Mouse (Mus musculus): ENCODE results near the gene Ppp1r3g. TPM values are rescaled to one million over a fixed set of nuclear protein-coding genes. Genes with fewer than 3 reads are reported as not detected.
"Not testable (repeated sequence)": the region's sequence is repeated elsewhere in the genome, so short reads cannot be mapped to it uniquely, and the experiment has no call there.

The Ppp1r3g gene
- polyA plus RNA-seq, 1 experiment from 2014 or later, result 0.87 TPM

GRCm38 (mm10) chr13:35980471-35980870, 21.8 kb downstream of the Ppp1r3g start:
- Histone ChIP-seq H3K27ac (ENCODE audit: low read length) (no peak overlapping the region), H3K4me2 (replicated peaks; ENCODE audit: low read depth, low read length) (no peak overlapping the region), H3K4me3 (ENCODE audit: low read depth, low read length) (no peak overlapping the region), H3K9me3 (ENCODE audit: control insufficient read depth, low read depth, low read length) (no peaks in the 10 kb centered on the region), H3K36me3 (ENCODE audit: control insufficient read depth, insufficient read depth, low read length) (no peaks in the 10 kb centered on the region), H3K27me3 (ENCODE audit: control insufficient read depth, insufficient read depth, low read length) (no peaks in the 10 kb centered on the region), H3K9ac (replicated peaks; ENCODE audit: low read depth, low read length) (no peak overlapping the region), H3K4me1 (ENCODE audit: control insufficient read depth, insufficient read depth, low read length) (no peaks in the 10 kb centered on the region)
- no peak for ATAC-seq (ENCODE audit: insufficient number of reproducible peaks, insufficient read depth, low FRiP score, low read depth)
- 84% methylated on average over 4 of the region's 4 CpGs for WGBS

GRCm38 (mm10) chr13:35982985-35983384, 24.3 kb downstream of the Ppp1r3g start:
- WGBS, result 83% methylated on average over 6 of the region's 6 CpGs
- no peak for ATAC-seq (ENCODE audit: insufficient number of reproducible peaks, insufficient read depth, low FRiP score, low read depth)

GRCm38 (mm10) chr13:35989329-35989728, 30.7 kb downstream of the Ppp1r3g start:
- ATAC-seq (ENCODE audit: insufficient number of reproducible peaks, insufficient read depth, low FRiP score, low read depth), result no peak
- no peak overlapping the region for H3K27ac ChIP-seq (ENCODE audit: low read length)
- no peak overlapping the region for H3K4me2 ChIP-seq (replicated peaks; ENCODE audit: low read depth, low read length)
- no peaks in the 10 kb centered on the region for H3K36me3 ChIP-seq (ENCODE audit: control insufficient read depth, insufficient read depth, low read length)
- H3K9me3 ChIP-seq (ENCODE audit: control insufficient read depth, low read depth, low read length), result no peaks in the 10 kb centered on the region
- no peak overlapping the region for H3K9ac ChIP-seq (replicated peaks; ENCODE audit: low read depth, low read length)
- H3K4me3 ChIP-seq (ENCODE audit: low read depth, low read length), result no peak overlapping the region
- 67% methylated on average over 3 of the region's 3 CpGs for WGBS
- peaks cover 3% of the 10 kb centered on the region; the same call in 1 of the 2 replicates for H3K4me1 ChIP-seq (ENCODE audit: control insufficient read depth, insufficient read depth, low read length)
- no peaks in the 10 kb centered on the region for H3K27me3 ChIP-seq (ENCODE audit: control insufficient read depth, insufficient read depth, low read length)

More at GRCm38 (mm10) chr13:35982985-35983384, 24.3 kb downstream of the Ppp1r3g start:
- Histone ChIP-seq H3K4me1 (ENCODE audit: control insufficient read depth, insufficient read depth, low read length) (no peaks in the 10 kb centered on the region), H3K4me2 (replicated peaks; ENCODE audit: low read depth, low read length) (no peak overlapping the region), H3K4me3 (ENCODE audit: low read depth, low read length) (no peak overlapping the region), H3K36me3 (ENCODE audit: control insufficient read depth, insufficient read depth, low read length) (no peaks in the 10 kb centered on the region), H3K9me3 (ENCODE audit: control insufficient read depth, low read depth, low read length) (no peaks in the 10 kb centered on the region), H3K27me3 (ENCODE audit: control insufficient read depth, insufficient read depth, low read length) (no peaks in the 10 kb centered on the region), H3K9ac (replicated peaks; ENCODE audit: low read depth, low read length) (no peak overlapping the region), H3K27ac (ENCODE audit: low read length) (no peak overlapping the region)

GRCm38 (mm10) chr13:35991185-35991584, 32.5 kb downstream of the Ppp1r3g start:
- not testable (repeated sequence) for H3K4me2 ChIP-seq (replicated peaks; ENCODE audit: low read depth, low read length); ATAC-seq (ENCODE audit: insufficient number of reproducible peaks, insufficient read depth, low FRiP score, low read depth); H3K36me3 ChIP-seq (ENCODE audit: control insufficient read depth, insufficient read depth, low read length); H3K4me3 ChIP-seq (ENCODE audit: low read depth, low read length); H3K9me3 ChIP-seq (ENCODE audit: control insufficient read depth, low read depth, low read length); H3K27ac ChIP-seq (ENCODE audit: low read length); H3K9ac ChIP-seq (replicated peaks; ENCODE audit: low read depth, low read length); H3K4me1 ChIP-seq (ENCODE audit: control insufficient read depth, insufficient read depth, low read length); H3K27me3 ChIP-seq (ENCODE audit: control insufficient read depth, insufficient read depth, low read length)
- 97% methylated on average over 19 of the region's 21 CpGs for WGBS

GRCm38 (mm10) chr13:35994067-35994466, 35.4 kb downstream of the Ppp1r3g start:
- no peak for ATAC-seq (ENCODE audit: insufficient number of reproducible peaks, insufficient read depth, low FRiP score, low read depth)
- Histone ChIP-seq H3K9me3 (ENCODE audit: control insufficient read depth, low read depth, low read length) (no peaks in the 10 kb centered on the region), H3K4me2 (replicated peaks; ENCODE audit: low read depth, low read length) (no peak overlapping the region)

GRCm38 (mm10) chr13:35995231-35995630, 36.6 kb downstream of the Ppp1r3g start:
- H3K4me3 ChIP-seq (ENCODE audit: low read depth, low read length), result no peak overlapping the region
- 91% methylated on average over 3 of the region's 3 CpGs for WGBS
- ATAC-seq (ENCODE audit: insufficient number of reproducible peaks, insufficient read depth, low FRiP score, low read depth), result no peak
- H3K27ac ChIP-seq (ENCODE audit: low read length), result no peak overlapping the region
- peaks cover 3% of the 10 kb centered on the region; the same call in 1 of the 2 replicates for H3K4me1 ChIP-seq (ENCODE audit: control insufficient read depth, insufficient read depth, low read length)
- no peak overlapping the region for H3K4me2 ChIP-seq (replicated peaks; ENCODE audit: low read depth, low read length)
- H3K9me3 ChIP-seq (ENCODE audit: control insufficient read depth, low read depth, low read length), result no peaks in the 10 kb centered on the region
- no peaks in the 10 kb centered on the region for H3K27me3 ChIP-seq (ENCODE audit: control insufficient read depth, insufficient read depth, low read length)
- no peaks in the 10 kb centered on the region for H3K36me3 ChIP-seq (ENCODE audit: control insufficient read depth, insufficient read depth, low read length)
- no peak overlapping the region for H3K9ac ChIP-seq (replicated peaks; ENCODE audit: low read depth, low read length)

More at GRCm38 (mm10) chr13:35994067-35994466, 35.4 kb downstream of the Ppp1r3g start:
- Histone ChIP-seq H3K27ac (ENCODE audit: low read length) (no peak overlapping the region), H3K36me3 (ENCODE audit: control insufficient read depth, insufficient read depth, low read length) (no peaks in the 10 kb centered on the region), H3K27me3 (ENCODE audit: control insufficient read depth, insufficient read depth, low read length) (no peaks in the 10 kb centered on the region), H3K4me3 (ENCODE audit: low read depth, low read length) (no peak overlapping the region), H3K9ac (replicated peaks; ENCODE audit: low read depth, low read length) (no peak overlapping the region), H3K4me1 (ENCODE audit: control insufficient read depth, insufficient read depth, low read length) (peaks cover 3% of the 10 kb centered on the region; the same call in 1 of the 2 replicates)
- 61% methylated on average over 8 of the region's 8 CpGs for WGBS

- no peak for ATAC-seq (ENCODE audit: insufficient number of reproducible peaks, insufficient read depth, low FRiP score, low read depth)
- peaks cover 3% of the 10 kb centered on the region; the same call in 1 of the 2 replicates for H3K4me1 ChIP-seq (ENCODE audit: control insufficient read depth, insufficient read depth, low read length)
- H3K27ac ChIP-seq (ENCODE audit: low read length), result no peak overlapping the region
- no peak overlapping the region for H3K9ac ChIP-seq (replicated peaks; ENCODE audit: low read depth, low read length)
- H3K4me3 ChIP-seq (ENCODE audit: low read depth, low read length), result no peak overlapping the region
- no peaks in the 10 kb centered on the region for H3K36me3 ChIP-seq (ENCODE audit: control insufficient read depth, insufficient read depth, low read length)
- no peak overlapping the region for H3K4me2 ChIP-seq (replicated peaks; ENCODE audit: low read depth, low read length)
- H3K9me3 ChIP-seq (ENCODE audit: control insufficient read depth, low read depth, low read length), result no peaks in the 10 kb centered on the region
- H3K27me3 ChIP-seq (ENCODE audit: control insufficient read depth, insufficient read depth, low read length), result no peaks in the 10 kb centered on the region
- 67% methylated on average over 2 of the region's 2 CpGs for WGBS
Measured at GRCm38 (mm10) chr13:35995696-35996426, 37.2 kb downstream of the Ppp1r3g start.

- Histone ChIP-seq H3K4me1 (ENCODE audit: control insufficient read depth, insufficient read depth, low read length) (peaks cover 3% of the 10 kb centered on the region; the same call in 1 of the 2 replicates), H3K4me2 (replicated peaks; ENCODE audit: low read depth, low read length) (no peak overlapping the region), H3K27me3 (ENCODE audit: control insufficient read depth, insufficient read depth, low read length) (no peaks in the 10 kb centered on the region), H3K36me3 (ENCODE audit: control insufficient read depth, insufficient read depth, low read length) (no peaks in the 10 kb centered on the region), H3K27ac (ENCODE audit: low read length) (no peak overlapping the region), H3K9me3 (ENCODE audit: control insufficient read depth, low read depth, low read length) (no peaks in the 10 kb centered on the region), H3K9ac (replicated peaks; ENCODE audit: low read depth, low read length) (no peak overlapping the region), H3K4me3 (ENCODE audit: low read depth, low read length) (no peak overlapping the region)
- 90% methylated on average over 4 of the region's 4 CpGs for WGBS
- no peak for ATAC-seq (ENCODE audit: insufficient number of reproducible peaks, insufficient read depth, low FRiP score, low read depth)
Measured at GRCm38 (mm10) chr13:35997606-35998005, 39.0 kb downstream of the Ppp1r3g start.

All from stomach, embryonic 14.5 days (tissue).